Mouse (Mus musculus) adipose tissue, adult 10 weeks (tissue): ENCODE results near the gene Aoah. TPM values are rescaled to one million over a fixed set of nuclear protein-coding genes. Genes with fewer than 3 reads are reported as not detected.

Source experiments
- polyA plus RNA-seq: library from polyadenylated mRNA; stranded (reverse); fragments of 350-450 nt; fragmentation: Illumina TruSeq; extraction: RNeasy Lipid Tissue Mini Kit (QIAGEN cat#74804); gene quantifications from one replicate; pipeline ENCODE4 v1.2.3, GENCODE M21; 2014; ENCODE audit warnings: low read depth, low replicate concordance

Gene Aoah
- 3.3 TPM for polyA plus RNA-seq

DNA sequence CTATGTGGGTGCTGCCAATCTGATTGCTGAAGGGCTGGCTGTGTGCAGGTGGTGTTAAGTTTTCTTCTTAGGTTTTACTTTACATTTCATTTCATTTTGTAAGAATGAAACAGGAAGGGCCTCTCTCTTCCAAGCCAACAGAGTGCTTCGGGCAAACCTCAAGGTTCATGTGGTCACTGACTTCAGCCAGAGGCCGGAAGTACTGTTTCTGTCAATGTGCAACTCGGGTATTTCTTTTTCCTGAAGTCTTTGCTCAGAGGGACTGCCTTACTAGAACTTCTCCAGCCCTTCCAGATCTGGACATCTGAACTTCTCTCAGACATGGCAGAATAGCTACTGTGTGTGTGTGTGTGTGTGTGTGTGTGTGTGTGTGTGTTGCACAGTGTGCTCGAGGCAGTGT, at the start of gene Aoah:
Gene Aoah, plus strand, starts transcription at position 213 of the 400 bp plus-strand sequence.

DNA sequence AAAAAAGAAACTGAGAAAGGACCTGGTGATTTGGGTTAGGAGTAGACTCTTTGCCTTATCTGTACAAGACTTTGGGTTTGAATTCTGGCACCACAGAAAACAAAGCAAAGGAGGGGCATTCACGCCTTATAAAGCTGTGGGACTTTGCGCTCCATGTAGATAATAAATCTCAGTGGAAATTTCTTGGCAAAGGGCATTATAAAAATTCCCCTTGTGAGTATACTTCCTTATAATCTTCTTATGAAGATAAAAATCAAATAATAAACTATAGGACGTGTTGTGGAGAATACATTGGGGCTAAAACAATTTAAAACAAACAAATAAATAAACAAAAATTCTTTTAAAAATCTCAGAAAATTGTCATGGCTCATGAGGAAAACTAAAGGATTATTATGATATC, 280.9 kb downstream of the Aoah start, which contains the start of gene Olfr1370:
Gene Olfr1370, minus strand, starts transcription at position 101 of the 400 bp plus-strand sequence.

